Mouse (Mus musculus): ENCODE results near the gene Syne3. TPM values are rescaled to one million over a fixed set of nuclear protein-coding genes. Genes with fewer than 3 reads are reported as not detected.

Syne3 gene
- total RNA-seq, 1 experiment from 2014 or later = 33.1 TPM

- no peak for ATAC-seq (replicated peaks in 1 of 2; ENCODE audit: insufficient read depth in 1 of 2, low FRiP score in 2 of 2, low TSS enrichment in 1 of 2, low read depth in 1 of 2, poor library complexity in 2 of 2, severe bottlenecking in 2 of 2)
Observed at GRCm38 (mm10) chr12:104921071-104921470, 88.5 kb downstream of the Syne3 start.

GRCm38 (mm10) chr12:104919247-104919646, 90.4 kb downstream of the Syne3 start:
- no peak for ATAC-seq (replicated peaks in 1 of 2; ENCODE audit: insufficient read depth in 1 of 2, low FRiP score in 2 of 2, low TSS enrichment in 1 of 2, low read depth in 1 of 2, poor library complexity in 2 of 2, severe bottlenecking in 2 of 2)

- no peak for ATAC-seq (replicated peaks in 1 of 2; ENCODE audit: insufficient read depth in 1 of 2, low FRiP score in 2 of 2, low TSS enrichment in 1 of 2, low read depth in 1 of 2, poor library complexity in 2 of 2, severe bottlenecking in 2 of 2)
Observed at GRCm38 (mm10) chr12:104917927-104918326, 91.7 kb downstream of the Syne3 start.

- no peak for ATAC-seq (replicated peaks in 1 of 2; ENCODE audit: insufficient read depth in 1 of 2, low FRiP score in 2 of 2, low TSS enrichment in 1 of 2, low read depth in 1 of 2, poor library complexity in 2 of 2, severe bottlenecking in 2 of 2)
Observed at GRCm38 (mm10) chr12:104917297-104917696, 92.3 kb downstream of the Syne3 start.

DNA sequence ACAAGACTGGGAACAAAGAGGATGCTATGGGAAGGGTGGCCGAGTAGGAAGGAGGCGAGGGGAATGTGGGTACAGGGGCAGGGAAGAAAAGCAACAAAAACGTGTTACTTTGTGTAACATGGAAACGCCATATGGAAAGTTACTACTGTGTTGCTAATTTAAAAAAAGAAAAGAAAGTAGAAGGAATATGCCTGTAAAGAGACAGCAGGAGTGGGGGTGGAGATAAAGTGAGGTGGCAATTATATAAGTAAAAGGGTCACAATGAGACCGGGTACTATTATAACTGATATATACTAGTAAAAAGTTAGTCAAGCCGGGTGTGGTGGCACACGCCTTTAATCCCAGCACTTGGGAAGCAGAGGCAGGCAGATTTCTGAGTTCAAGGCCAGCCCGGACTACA, 92.8 kb downstream of the Syne3 start:
- no peak for ATAC-seq (replicated peaks in 1 of 2; ENCODE audit: insufficient read depth in 1 of 2, low FRiP score in 2 of 2, low TSS enrichment in 1 of 2, low read depth in 1 of 2, poor library complexity in 2 of 2, severe bottlenecking in 2 of 2)

- no peak for ATAC-seq (replicated peaks in 1 of 2; ENCODE audit: insufficient read depth in 1 of 2, low FRiP score in 2 of 2, low TSS enrichment in 1 of 2, low read depth in 1 of 2, poor library complexity in 2 of 2, severe bottlenecking in 2 of 2)
Observed at GRCm38 (mm10) chr12:104915681-104916080, 93.9 kb downstream of the Syne3 start.

DNA sequence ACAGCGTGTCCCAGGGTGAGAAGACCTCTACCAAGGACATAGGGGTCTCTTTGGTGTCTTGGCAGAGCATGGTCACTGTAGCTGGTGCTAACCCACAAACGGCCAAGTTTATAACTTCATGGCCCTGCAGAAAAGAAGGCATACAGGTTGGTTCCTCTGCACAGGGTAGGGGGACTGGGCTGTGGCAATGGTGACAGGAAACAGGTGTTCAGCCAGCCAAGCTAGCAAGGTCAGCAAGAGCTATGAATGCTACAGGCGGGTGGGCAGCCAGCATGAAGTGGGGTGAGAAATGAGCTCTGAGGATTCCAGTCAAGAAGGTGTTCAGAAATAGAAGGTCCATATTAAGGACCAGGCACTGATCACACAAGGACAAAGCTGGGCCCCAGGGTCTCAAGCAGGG, 96.6 kb downstream of the Syne3 start:
- ATAC-seq (replicated peaks in 1 of 2; ENCODE audit: insufficient read depth in 1 of 2, low FRiP score in 2 of 2, low TSS enrichment in 1 of 2, low read depth in 1 of 2, poor library complexity in 2 of 2, severe bottlenecking in 2 of 2) = peak; percentile 75 to 78

DNA sequence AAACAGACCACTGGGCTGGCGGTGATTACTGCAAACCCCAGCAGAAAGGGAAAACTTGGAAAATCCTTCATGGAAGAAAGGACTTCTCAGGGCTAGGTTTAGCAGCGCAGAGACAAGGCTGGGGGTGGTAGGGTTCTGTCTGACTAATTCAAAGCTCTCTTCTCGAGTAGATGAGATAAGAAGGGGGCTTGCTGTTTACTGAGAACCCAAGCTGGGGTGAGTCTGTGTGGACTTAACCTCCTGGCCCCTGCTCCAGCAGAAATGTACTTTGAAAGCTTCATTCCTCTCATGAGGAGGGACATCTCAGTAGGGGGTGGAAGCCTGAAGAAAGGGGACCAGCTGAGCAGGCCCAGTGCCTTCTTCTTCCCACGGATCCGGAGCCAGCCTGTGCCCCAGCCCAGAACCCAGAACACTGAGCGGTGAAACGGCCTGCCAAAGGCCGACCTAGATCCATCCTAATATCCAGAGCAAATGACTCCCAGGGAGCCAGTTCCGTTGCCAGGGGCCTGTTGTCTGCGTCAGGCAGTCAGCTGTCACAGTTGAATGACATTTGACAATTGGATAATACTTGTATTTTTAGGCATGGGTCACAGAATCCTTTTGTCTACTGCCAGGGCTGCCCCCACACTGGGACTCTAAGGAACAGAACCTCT, 97.2 kb downstream of the Syne3 start:
- no peak for ATAC-seq (replicated peaks in 1 of 2; ENCODE audit: insufficient read depth in 1 of 2, low FRiP score in 2 of 2, low TSS enrichment in 1 of 2, low read depth in 1 of 2, poor library complexity in 2 of 2, severe bottlenecking in 2 of 2)

- ATAC-seq (replicated peaks in 1 of 2; ENCODE audit: insufficient read depth in 1 of 2, low FRiP score in 2 of 2, low TSS enrichment in 1 of 2, low read depth in 1 of 2, poor library complexity in 2 of 2, severe bottlenecking in 2 of 2) = no peak
Observed at GRCm38 (mm10) chr12:104909750-104910149, 99.9 kb downstream of the Syne3 start.

DNA sequence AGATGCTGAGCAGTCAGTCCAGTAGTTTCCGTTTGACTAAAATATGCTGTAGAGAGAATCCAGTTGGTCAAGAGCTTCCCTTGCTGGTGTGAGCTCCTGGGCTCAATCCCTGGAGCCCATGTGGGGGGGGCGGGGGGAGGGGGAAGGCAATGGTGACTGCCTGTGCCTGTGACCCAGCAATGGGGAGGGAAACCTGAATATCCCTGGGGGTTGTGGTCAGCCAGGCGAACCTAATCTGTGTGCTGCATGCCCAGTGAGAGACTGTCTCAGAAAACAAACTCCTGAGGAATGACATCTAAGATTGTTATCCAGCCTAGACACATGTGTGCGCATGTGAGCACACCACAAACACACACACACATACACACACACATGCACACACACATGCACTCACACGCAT, 100.6 kb downstream of the Syne3 start:
- ATAC-seq (replicated peaks in 1 of 2; ENCODE audit: insufficient read depth in 1 of 2, low FRiP score in 2 of 2, low TSS enrichment in 1 of 2, low read depth in 1 of 2, poor library complexity in 2 of 2, severe bottlenecking in 2 of 2) = no peak

GRCm38 (mm10) chr12:104908024-104908781, 101.4 kb downstream of the Syne3 start:
- ATAC-seq (replicated peaks in 1 of 2; ENCODE audit: insufficient read depth in 1 of 2, low FRiP score in 2 of 2, low TSS enrichment in 1 of 2, low read depth in 1 of 2, poor library complexity in 2 of 2, severe bottlenecking in 2 of 2) = peak; percentile 52 to 60

DNA sequence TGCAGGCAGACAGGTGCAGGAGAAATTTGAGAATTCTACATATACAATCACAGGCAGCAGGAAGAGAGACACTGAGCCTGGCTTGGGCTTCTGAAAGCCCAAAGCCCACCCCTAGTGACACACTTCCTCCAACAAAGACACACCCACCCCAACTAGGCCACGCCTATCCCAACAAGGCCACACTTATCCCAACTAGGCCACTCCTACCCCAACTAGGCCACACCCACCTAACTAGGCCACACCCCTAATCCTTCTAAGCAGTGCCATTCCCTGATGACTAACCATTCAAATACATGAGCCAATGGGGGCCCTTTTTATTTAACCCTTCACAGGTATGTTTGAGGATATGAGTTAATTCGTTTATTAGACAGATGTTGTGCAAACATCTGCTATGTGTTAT, 102.5 kb downstream of the Syne3 start:
- no peak for ATAC-seq (replicated peaks in 1 of 2; ENCODE audit: insufficient read depth in 1 of 2, low FRiP score in 2 of 2, low TSS enrichment in 1 of 2, low read depth in 1 of 2, poor library complexity in 2 of 2, severe bottlenecking in 2 of 2)

GRCm38 (mm10) chr12:104904138-104904537, 105.5 kb downstream of the Syne3 start:
- peak; percentile 36 to 61; a peak in 3 of 4 replicates for ATAC-seq (replicated peaks in 1 of 2; ENCODE audit: insufficient read depth in 1 of 2, low FRiP score in 2 of 2, low TSS enrichment in 1 of 2, low read depth in 1 of 2, poor library complexity in 2 of 2, severe bottlenecking in 2 of 2)

DNA sequence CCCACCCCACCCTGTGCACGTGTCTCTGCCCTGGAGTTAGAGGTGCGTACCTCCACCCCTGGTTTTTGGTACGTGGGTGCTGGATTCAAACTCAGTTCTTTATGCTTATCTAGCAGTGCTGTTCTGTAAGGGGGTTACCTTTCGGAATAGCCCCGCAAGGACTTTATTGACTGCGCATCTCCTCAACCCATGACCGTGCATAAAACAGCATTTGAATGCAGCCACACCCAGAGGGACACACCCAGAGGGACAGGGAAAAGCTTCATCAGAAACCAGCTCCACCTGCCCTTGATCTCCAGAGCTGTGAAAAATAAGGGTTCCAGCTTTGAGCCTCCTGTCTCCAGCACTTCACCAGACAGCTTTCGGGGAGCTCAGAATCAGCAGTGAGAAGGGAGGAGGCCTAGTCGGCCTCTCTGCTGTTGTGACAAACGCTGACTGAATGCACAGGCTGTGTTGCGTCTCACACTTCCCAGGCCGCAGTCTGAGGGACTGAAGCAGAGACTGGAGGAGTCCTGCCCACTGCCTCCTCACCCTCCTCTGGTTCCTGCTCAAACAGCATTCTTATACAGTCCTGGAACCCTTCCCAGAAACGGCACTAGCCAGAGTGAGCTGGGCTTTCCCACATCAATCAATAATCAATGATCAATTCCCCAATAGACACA, 107.1 kb downstream of the Syne3 start:
- ATAC-seq (replicated peaks in 1 of 2; ENCODE audit: insufficient read depth in 1 of 2, low FRiP score in 2 of 2, low TSS enrichment in 1 of 2, low read depth in 1 of 2, poor library complexity in 2 of 2, severe bottlenecking in 2 of 2) = no peak

- ATAC-seq (replicated peaks in 1 of 2; ENCODE audit: insufficient read depth in 1 of 2, low FRiP score in 2 of 2, low TSS enrichment in 1 of 2, low read depth in 1 of 2, poor library complexity in 2 of 2, severe bottlenecking in 2 of 2) = no peak
Observed at GRCm38 (mm10) chr12:104901320-104901719, 108.3 kb downstream of the Syne3 start.

GRCm38 (mm10) chr12:104899835-104900234, 109.8 kb downstream of the Syne3 start:
- ATAC-seq (replicated peaks in 1 of 2; ENCODE audit: insufficient read depth in 1 of 2, low FRiP score in 2 of 2, low TSS enrichment in 1 of 2, low read depth in 1 of 2, poor library complexity in 2 of 2, severe bottlenecking in 2 of 2) = no peak

DNA sequence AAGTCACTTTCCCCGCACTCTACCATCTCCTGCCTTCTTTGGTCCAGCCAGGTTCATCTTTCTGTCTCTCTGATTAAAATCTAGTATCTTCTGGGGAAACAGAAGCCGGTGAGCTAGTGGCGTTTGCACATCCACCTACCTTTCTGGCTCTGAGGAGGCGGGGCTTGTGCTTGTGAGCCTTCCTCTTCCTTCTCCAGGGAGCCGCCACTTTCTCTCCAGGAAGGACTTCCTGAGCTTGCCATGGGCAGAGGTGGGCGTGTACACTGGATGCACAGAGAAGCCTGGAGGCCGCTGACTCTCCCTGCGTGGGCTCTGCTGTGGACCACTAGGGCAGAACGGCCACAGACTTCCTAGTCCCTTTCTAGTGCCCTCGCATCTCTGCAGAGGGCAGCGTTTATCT, 110.4 kb downstream of the Syne3 start:
- no peak for ATAC-seq (replicated peaks in 1 of 2; ENCODE audit: insufficient read depth in 1 of 2, low FRiP score in 2 of 2, low TSS enrichment in 1 of 2, low read depth in 1 of 2, poor library complexity in 2 of 2, severe bottlenecking in 2 of 2)

- ATAC-seq (replicated peaks in 1 of 2; ENCODE audit: insufficient read depth in 1 of 2, low FRiP score in 2 of 2, low TSS enrichment in 1 of 2, low read depth in 1 of 2, poor library complexity in 2 of 2, severe bottlenecking in 2 of 2) = no peak
Observed at GRCm38 (mm10) chr12:104898718-104899117, 110.9 kb downstream of the Syne3 start.
